Mouse (Mus musculus): Measurements from ENCODE around the gene Tmod1.

Gene Tmod1

DNA sequence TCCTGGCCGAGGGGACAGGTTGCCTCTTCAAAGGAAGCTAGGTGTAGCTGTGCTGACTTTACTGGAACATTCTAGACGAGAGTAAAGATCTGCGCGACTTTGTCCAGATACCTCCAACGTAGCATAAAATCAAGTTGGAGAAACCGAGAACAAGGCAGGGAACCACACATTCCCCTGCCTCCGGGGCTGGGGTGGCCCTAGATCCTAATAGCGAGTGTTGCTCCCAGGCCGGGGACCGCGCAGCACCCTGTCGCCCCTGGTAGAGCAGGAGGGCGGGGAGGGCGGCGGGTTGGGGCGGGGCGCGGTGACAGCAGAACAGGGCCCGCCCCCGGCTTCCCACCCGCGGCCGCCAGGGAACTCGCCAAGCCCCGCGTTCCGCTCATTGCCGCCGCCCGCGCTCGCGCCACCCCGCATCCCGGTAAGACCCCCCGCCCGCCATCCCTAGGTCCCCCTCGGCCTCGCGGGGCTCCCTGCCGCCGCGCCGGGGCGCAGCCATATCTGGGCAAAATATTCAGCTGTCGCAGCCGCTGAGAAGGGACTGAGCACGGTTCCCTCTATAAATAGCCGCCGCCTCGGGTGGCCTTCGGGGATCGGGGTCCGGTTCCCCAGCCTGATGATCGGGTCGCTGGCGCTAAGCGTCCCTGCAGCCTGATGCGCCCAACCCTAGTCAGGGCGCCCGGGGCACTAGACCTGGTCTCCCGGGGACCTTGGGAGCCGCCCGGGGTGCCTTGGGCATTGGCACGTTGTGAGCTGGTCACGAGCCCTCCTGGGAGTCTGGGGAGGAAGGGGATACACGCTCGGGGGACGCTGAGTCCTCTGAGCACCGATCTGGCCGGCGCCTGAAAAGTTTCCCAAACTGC lies at the start of gene Tmod1:
Tmod1 (plus strand) TSS at position 44 of the 860 bp plus-strand sequence.
- DNase-seq (ENCODE audit: low read depth, low spot score): peak; percentile 17

- no peak for DNase-seq (ENCODE audit: low read depth, low spot score)
Measured at GRCm38 (mm10) chr4:45990427-45991135, 48.2 kb upstream of the Tmod1 start.

GRCm38 (mm10) chr4:45998536-45998935 lies 40.2 kb upstream of the Tmod1 start:
- no peak for DNase-seq (ENCODE audit: low read depth, low spot score)

DNA sequence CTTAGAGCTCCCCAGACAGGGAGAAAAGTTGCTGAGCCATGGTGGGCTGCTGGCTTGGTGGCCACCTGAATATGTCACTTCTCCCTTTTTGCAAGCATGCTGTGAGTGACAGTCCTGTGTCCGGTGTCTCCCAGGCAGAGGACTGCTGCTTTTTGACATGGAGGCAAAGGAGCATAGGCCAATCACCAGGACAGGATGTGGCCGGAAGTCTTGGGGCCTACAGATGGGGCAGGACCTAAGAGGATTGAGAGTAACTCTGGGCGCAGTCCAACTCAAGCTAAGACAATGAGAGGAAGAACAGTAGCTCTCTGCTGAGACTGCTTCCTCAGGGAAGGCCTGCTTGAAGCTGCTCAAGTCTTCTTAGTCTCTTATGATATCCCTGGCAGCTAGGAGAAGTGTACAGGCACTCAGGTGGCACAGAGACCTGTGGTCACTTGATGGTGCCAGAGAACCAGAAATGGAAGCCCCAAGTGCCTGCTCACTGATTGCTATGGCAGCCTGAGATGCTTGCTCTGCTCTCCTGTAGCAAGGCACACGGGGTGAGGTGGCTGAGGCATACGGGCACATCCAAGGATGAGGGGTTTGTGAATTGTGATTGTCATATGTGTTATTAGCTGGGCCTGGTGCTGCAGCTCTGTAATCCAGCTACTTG lies 30.5 kb upstream of the Tmod1 start:
- no peak for DNase-seq (ENCODE audit: low read depth, low spot score)

DNA sequence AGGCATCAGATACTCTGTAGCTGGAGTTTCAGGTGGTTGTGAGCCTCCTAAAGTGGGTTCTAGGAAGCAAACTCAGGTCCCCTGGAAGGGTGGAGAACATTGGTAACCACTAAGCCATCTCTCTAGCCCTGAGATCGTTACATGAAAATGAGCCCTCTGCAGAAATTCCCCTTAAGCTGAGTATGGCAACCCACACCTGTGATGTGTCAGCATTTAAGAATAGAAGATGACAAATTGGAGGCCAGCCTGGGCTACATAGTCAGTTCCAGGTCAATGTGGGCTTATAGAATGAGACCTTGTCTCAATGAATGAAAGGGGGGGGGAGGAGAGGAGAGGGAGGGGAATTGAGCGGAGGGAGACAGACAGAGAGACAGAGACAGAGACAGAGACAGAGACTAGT lies 27.0 kb upstream of the Tmod1 start:
- DNase-seq (ENCODE audit: low read depth, low spot score): no peak

DNA sequence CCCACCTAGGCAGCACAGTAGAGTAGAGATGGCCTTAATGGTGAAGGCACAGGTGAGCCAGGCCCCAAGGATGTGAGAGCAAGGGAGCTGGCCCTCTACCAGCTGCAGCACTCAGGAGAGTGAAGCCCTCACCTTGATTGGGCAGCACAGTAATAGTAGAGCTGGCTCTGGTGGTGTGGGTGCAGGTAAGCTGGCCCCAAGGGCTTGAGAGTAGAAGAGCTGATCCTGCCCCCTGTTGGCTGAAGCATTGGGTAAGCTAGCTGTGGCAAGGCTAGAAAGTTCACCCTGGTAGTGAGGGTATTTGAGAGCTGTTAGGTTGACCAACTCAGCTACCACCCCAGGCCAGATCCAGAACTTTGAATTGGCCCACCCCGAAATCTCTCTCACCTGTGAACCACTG lies 23.1 kb upstream of the Tmod1 start:
- DNase-seq (ENCODE audit: low read depth, low spot score): no peak

DNA sequence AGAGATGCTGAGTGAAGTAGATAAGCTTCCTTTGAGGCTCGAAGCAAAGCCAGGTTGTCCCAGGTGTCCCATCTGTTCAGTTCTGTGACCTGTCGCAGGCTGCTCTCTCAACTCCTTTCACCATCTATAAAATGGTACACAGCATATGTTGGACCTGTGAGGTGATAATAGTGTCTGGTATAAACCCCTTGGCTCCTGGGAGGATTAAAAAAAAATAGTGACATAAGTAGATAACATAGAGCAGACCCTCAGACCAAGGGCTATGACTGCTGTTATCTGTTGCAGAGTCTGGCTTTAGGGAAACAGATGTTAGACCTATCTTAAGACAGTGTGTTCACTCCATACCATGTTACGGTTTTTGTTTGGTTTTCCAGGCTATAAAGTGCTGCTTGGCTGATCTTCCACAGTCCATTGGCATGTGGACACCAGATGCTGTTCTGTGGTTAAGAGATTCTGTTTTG lies 15.7 kb upstream of the Tmod1 start:
- no peak for DNase-seq (ENCODE audit: low read depth, low spot score)

GRCm38 (mm10) chr4:46025893-46026292 lies 12.8 kb upstream of the Tmod1 start:
- no peak for DNase-seq (ENCODE audit: low read depth, low spot score)

- no peak for DNase-seq (ENCODE audit: low read depth, low spot score)
Measured at GRCm38 (mm10) chr4:46028224-46028623, 10.5 kb upstream of the Tmod1 start.

GRCm38 (mm10) chr4:46028781-46029180 lies 10.0 kb upstream of the Tmod1 start:
- DNase-seq (ENCODE audit: low read depth, low spot score): no peak

DNA sequence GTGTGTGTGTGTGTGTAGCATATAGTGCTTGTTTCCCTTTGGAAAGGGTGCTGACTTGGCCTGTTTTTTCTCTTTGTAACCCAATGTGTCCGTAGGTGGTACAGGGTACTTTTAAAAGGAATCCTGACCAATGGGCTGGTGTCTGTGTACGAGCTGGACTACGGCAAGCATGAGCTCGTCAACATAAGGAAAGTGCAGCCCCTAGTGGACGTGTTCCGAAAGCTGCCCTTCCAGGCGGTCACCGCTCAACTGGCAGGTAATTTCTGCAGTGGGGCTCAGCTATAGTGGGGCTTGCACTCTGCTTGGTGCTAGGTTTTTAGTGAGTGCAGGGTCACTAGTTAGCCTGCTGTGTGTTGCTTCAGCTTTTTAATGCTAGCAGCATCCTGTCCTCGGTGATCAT lies 9.2 kb upstream of the Tmod1 start:
- DNase-seq (ENCODE audit: low read depth, low spot score): no peak

DNA sequence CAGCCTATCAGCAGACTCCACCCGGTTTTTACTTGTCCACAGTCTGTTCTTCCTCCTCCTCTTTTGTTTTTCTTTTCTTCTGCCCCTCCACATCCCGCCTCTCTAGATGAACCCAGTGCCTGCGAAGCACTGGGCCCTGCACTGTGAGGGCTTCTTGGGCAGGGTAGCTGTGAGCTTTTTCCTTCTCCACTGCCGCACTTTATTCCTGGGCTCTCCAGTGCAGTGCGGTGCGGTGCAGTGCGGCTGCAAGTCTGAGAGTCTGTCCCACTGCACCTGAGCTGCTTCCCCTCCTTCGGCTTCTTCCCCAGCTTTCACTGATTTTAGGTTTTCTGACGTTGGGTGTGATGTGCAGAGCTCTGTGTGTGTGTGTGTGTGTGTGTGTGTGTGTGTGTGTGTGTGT lies 6.3 kb upstream of the Tmod1 start:
- DNase-seq (ENCODE audit: low read depth, low spot score): no peak

- no peak for DNase-seq (ENCODE audit: low read depth, low spot score)
Measured at GRCm38 (mm10) chr4:46033197-46033596, 5.5 kb upstream of the Tmod1 start.

GRCm38 (mm10) chr4:46038591-46038891 lies 194 bp upstream of the Tmod1 start:
- DNase-seq (ENCODE audit: low read depth, low spot score): no peak

- DNase-seq (ENCODE audit: low read depth, low spot score): no peak
Measured at GRCm38 (mm10) chr4:46039899-46040298, 1.2 kb downstream of the Tmod1 start.

DNA sequence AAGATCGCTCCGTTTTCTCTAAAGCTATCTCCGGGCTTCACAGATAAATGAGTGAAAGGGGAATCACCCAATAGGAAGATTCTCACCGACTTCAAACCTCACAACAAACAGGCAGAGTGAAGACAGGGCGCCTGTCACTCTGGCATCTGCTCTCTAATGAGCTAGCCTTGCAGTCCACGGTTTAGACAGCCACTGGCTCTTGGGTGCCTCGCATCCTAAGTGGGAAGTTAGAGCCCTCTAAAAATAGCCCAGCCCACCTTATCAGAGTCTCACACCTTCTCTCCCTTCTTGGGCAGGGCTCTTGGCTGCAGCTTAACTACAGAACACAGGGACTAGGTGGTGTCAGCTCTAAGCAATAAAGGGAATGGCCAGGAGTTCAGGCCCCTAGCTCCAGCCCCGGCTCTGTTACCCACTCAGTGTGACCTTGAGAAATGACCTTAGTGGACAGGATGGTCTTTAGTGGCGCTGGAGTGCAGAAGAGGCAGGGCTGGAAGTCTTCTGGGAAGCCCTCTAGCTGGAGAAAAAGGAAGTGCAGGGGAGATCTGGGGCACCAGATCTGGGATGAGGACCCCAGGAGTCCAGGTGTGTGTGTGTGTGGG lies 2.0 kb downstream of the Tmod1 start:
- DNase-seq (ENCODE audit: low read depth, low spot score): no peak

DNA sequence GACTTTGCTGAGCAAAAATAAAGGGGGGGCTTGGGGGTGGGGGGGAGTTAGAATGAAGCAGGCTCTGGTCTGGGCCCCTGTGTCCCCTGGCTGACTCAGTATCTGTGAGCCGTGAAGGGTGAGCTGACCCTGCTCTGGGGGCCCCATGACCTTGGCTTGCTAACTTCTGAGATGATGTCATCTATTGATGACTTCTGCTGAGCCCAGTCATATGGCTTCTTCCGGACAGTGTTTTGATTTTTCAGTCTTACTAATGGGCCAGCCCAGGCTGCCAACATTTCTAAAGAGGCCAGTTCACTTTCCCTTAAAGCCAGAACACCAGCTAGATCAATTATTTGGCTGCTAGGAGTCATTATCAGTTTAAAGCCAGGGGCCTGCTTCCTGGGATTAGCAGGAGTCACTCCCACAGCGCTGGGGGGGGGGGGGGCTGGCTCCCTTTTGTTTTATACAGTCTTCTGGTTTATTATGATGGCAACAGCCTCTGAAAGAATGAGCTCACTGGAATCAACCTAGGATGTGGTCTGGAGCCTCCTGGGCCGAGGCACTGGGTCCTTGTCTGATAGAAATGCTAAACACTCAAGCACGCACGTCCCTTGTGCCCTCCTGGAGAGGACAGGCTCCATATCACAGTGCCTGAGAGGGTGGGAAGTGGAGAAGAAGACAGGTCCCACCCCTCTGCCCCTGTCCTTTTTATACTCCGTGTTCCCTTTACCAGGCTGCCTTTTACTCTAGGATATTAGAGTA lies 3.2 kb downstream of the Tmod1 start:
- no peak for DNase-seq (ENCODE audit: low read depth, low spot score)

GRCm38 (mm10) chr4:46042505-46042850 lies 3.7 kb downstream of the Tmod1 start:
- no peak for DNase-seq (ENCODE audit: low read depth, low spot score)

GRCm38 (mm10) chr4:46043361-46043760 lies 4.6 kb downstream of the Tmod1 start:
- no peak for DNase-seq (ENCODE audit: low read depth, low spot score)

DNA sequence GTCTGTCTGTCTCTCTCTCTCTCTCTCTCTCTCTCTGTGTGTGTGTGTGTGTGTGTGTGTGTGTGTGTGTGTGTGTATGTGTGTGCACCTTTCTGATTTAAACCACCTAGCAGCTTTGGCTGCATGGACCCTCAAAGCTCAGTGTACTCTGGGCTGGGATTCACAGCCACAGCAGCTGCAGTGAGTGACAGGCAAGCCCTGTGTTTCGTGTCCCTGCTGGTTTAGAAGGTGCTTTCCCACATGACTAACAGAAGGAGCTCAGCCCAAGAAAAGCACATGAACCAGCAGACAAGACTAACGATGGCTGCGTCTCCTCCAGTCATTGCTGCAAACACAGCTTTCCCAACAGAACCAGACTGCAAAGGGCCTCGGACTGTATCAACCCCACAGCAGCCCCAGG lies 9.2 kb downstream of the Tmod1 start:
- DNase-seq (ENCODE audit: low read depth, low spot score): no peak

DNA sequence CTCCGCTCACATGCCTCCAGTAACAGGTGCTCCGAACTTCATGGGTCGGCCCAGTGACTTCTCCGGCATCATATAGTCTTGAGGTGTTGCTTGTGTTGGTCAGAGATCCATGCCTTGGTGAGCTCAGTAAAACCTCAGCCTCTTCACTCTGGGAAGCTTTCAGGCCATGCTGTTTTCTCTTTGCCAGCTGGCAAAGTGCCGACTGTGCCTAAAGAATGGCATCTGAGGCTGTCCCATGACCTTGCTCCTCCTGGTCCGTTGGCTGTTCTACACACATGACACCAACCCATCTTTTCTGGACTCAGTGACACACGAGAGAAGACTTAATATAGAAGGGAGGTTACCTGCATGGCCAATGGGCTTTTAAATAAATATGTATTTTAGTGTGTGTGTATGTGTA lies 9.7 kb downstream of the Tmod1 start:
- DNase-seq (ENCODE audit: low read depth, low spot score): no peak

All from retina, postnatal 7 days (tissue).